19 mouse cellular contexts compared by ENCODE assay signal in the genomic region with DNA sequence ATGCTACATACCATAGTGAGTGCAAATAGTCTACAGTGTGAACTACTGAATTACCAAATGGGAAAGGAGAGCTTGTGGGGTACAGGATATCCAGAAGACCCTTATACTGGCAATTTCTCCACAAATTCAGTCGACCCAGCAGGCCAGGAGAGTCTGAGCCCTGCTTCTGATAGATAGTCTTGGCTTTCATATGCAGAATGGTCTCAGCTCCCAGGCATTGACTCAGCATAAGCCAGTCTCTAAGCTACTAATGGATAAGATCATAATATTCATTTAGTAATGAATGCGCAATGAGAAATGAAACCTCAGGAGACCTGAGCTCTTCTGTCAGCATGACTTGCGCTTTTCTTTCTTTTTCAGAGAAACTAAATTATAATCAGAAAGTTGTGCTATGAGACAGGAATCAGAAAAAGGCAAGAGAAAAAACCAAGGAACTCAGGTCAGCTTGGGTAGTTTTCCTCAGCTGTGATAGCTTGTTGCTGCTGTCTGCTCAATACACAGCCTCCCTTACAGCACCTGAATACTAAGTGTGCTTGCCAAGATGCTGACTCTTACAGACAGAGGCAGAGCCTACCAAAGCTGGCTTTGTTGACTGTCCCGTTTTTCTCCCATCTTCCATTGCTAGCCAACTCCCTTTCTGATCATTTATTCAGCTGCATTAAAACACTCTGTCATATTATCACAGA.
DNase-seq lines count a peak whose midpoint lies in the region; ATAC-seq and TF ChIP-seq lines count a peak whose summit lies in the region.
"Had no signal": no experiment of that assay in that cellular context is flagged by ENCODE, and none has a peak within 500 bp of the region (broad histone marks: within the 10 kb centered on the region; RNA-seq: fewer than 3 reads in every experiment).

No protein-coding gene starts in this region.

- no peak overlapping the region for H3K4me3 ChIP-seq in forebrain, embryonic 12.5 days (replicated peaks)
- H3K4me3 ChIP-seq in forebrain, embryonic 11.5 days (ENCODE audit: low read depth, low read length): no peak overlapping the region
- H3K4me3 ChIP-seq in forebrain, postnatal 0 days (ENCODE audit: low read depth, low read length): no peak overlapping the region
- H3K4me3 ChIP-seq in midbrain, embryonic 14.5 days (replicated peaks; ENCODE audit: low read depth, low read length): no peak overlapping the region
- H3K4me3 ChIP-seq: heart, embryonic 15.5 days; limb, embryonic 12.5 days had no signal

- no peaks in the 10 kb centered on the region for H3K9me3 ChIP-seq in forebrain, embryonic 12.5 days
- no peaks in the 10 kb centered on the region for H3K9me3 ChIP-seq in forebrain, embryonic 11.5 days (ENCODE audit: control insufficient read depth, low read length)
- no peaks in the 10 kb centered on the region for H3K9me3 ChIP-seq in forebrain, postnatal 0 days (ENCODE audit: low read length)
- H3K9me3 ChIP-seq in midbrain, embryonic 14.5 days (ENCODE audit: control insufficient read depth, low read length): no peaks in the 10 kb centered on the region
- H3K9me3 ChIP-seq: heart, embryonic 15.5 days; limb, embryonic 12.5 days had no signal

- H3K27ac ChIP-seq in forebrain, embryonic 12.5 days: no peak overlapping the region
- no peak overlapping the region for H3K27ac ChIP-seq in forebrain, embryonic 11.5 days (ENCODE audit: low read depth, low read length)
- no peak overlapping the region for H3K27ac ChIP-seq in forebrain, postnatal 0 days (ENCODE audit: low read depth, low read length)
- H3K27ac ChIP-seq in midbrain, embryonic 14.5 days (replicated peaks; ENCODE audit: low read depth, low read length): peak overlapping the region; percentile 75
- H3K27ac ChIP-seq: heart, embryonic 15.5 days; limb, embryonic 12.5 days; liver, embryonic 14.5 days had no signal

- TF ChIP-seq CTCF in forebrain, postnatal 0 days (IDR thresholded peaks at IDR 0.05; ENCODE audit: low read depth): no peak

- DNase-seq in forebrain, embryonic 11.5 days (ENCODE audit: low spot score): no peak
- peak; percentile 17 for DNase-seq in Muller cell, postnatal 12 days (ENCODE audit: inconsistent ontology term)
- peak; percentile 29 for DNase-seq in forebrain, postnatal 0 days
- peak; percentile 69 for DNase-seq in midbrain, embryonic 14.5 days
- DNase-seq in thymus, postnatal 4 days: no peak
- DNase-seq in cerebellum, adult 9-11 months: no peak
- DNase-seq: adrenal gland, postnatal 25 days; cerebellum, adult 11 months; embryo, embryonic 11 days; heart, adult 11 months; lung, postnatal 14 days; retina, postnatal 1 day had no signal

- H3K4me1 ChIP-seq in forebrain, embryonic 12.5 days: peaks cover 23% of the 10 kb centered on the region
- H3K4me1 ChIP-seq in forebrain, embryonic 11.5 days (replicated peaks; ENCODE audit: control insufficient read depth, insufficient read depth, low read length): peaks cover 2% of the 10 kb centered on the region; the same call in 1 of the 2 replicates
- no peaks in the 10 kb centered on the region for H3K4me1 ChIP-seq in forebrain, postnatal 0 days (ENCODE audit: insufficient read depth)
- H3K4me1 ChIP-seq in midbrain, embryonic 14.5 days (ENCODE audit: control insufficient read depth, insufficient read depth, low read length): peaks cover 14% of the 10 kb centered on the region
- H3K4me1 ChIP-seq: heart, embryonic 15.5 days had no signal

- WGBS in forebrain, embryonic 12.5 days: 67% methylated on average over 4 of the region's 4 CpGs
- 72% methylated on average over 4 of the region's 4 CpGs for WGBS in forebrain, embryonic 11.5 days
- 59% methylated on average over 4 of the region's 4 CpGs for WGBS in forebrain, postnatal 0 days
- 39% methylated on average over 4 of the region's 4 CpGs for WGBS in midbrain, embryonic 14.5 days

- no peak overlapping the region for H3K9ac ChIP-seq in forebrain, embryonic 12.5 days
- H3K9ac ChIP-seq in forebrain, embryonic 11.5 days (ENCODE audit: low read length): no peak overlapping the region
- no peak overlapping the region for H3K9ac ChIP-seq in forebrain, postnatal 0 days
- no peak overlapping the region for H3K9ac ChIP-seq in midbrain, embryonic 14.5 days (replicated peaks; ENCODE audit: low read length)
- H3K9ac ChIP-seq: heart, embryonic 15.5 days; limb, embryonic 12.5 days; liver, embryonic 14.5 days had no signal

- peak; percentile 62; the same call in 1 of the 2 replicates for ATAC-seq in forebrain, embryonic 12.5 days (ENCODE audit: low FRiP score)
- ATAC-seq in forebrain, embryonic 11.5 days (replicated peaks; ENCODE audit: low FRiP score): no peak; the same call in 1 of the 2 replicates
- ATAC-seq in forebrain, postnatal 0 days: peak; percentile 79
- ATAC-seq in midbrain, embryonic 14.5 days (ENCODE audit: low FRiP score, low TSS enrichment): peak; percentile 60; the same call in 1 of the 2 replicates
- no peak for ATAC-seq in activated CD4-positive, CD25-positive, alpha-beta regulatory T cell, adult 4 months
- ATAC-seq: inflammation-experienced regulatory T-cells, adult 6 months had no signal

- H3K4me2 ChIP-seq in forebrain, embryonic 12.5 days: no peak overlapping the region
- H3K4me2 ChIP-seq in forebrain, embryonic 11.5 days (ENCODE audit: low read depth, low read length, severe bottlenecking): no peak overlapping the region
- H3K4me2 ChIP-seq in forebrain, postnatal 0 days (ENCODE audit: low read depth): no peak overlapping the region
- H3K4me2 ChIP-seq in midbrain, embryonic 14.5 days (ENCODE audit: low read length): no peak overlapping the region
- H3K4me2 ChIP-seq: heart, embryonic 15.5 days; limb, embryonic 12.5 days had no signal

- H3K27me3 ChIP-seq in forebrain, embryonic 12.5 days: no peaks in the 10 kb centered on the region
- no peaks in the 10 kb centered on the region for H3K27me3 ChIP-seq in forebrain, embryonic 11.5 days (ENCODE audit: control insufficient read depth, insufficient read depth, low read length)
- H3K27me3 ChIP-seq in forebrain, postnatal 0 days (ENCODE audit: insufficient read depth, low read length): no peaks in the 10 kb centered on the region
- H3K27me3 ChIP-seq in midbrain, embryonic 14.5 days (ENCODE audit: control insufficient read depth, insufficient read depth, low read length): no peaks in the 10 kb centered on the region
- H3K27me3 ChIP-seq: CH12.LX; heart, embryonic 15.5 days; limb, embryonic 12.5 days had no signal

- H3K36me3 ChIP-seq in forebrain, embryonic 12.5 days (replicated peaks): no peaks in the 10 kb centered on the region
- H3K36me3 ChIP-seq in forebrain, embryonic 11.5 days (ENCODE audit: control insufficient read depth, insufficient read depth, low read length): no peaks in the 10 kb centered on the region
- H3K36me3 ChIP-seq in forebrain, postnatal 0 days (ENCODE audit: insufficient read depth): no peaks in the 10 kb centered on the region
- no peaks in the 10 kb centered on the region for H3K36me3 ChIP-seq in midbrain, embryonic 14.5 days (ENCODE audit: control insufficient read depth, insufficient read depth, low read length)
- H3K36me3 ChIP-seq: heart, embryonic 15.5 days; limb, embryonic 12.5 days had no signal

Comparison
In these comparisons a context has a peak if more than half of its experiments do, and no peak if none do; other contexts are left out.
1. ATAC-seq: peak in forebrain, embryonic 12.5 days (single experiment), forebrain, postnatal 0 days (single experiment) and midbrain, embryonic 14.5 days (single experiment); none in forebrain, embryonic 11.5 days (single experiment) and activated CD4-positive, CD25-positive, alpha-beta regulatory T cell, adult 4 months (single experiment).
2. DNase-seq: peak in Muller cell, postnatal 12 days (single experiment), forebrain, postnatal 0 days (single experiment) and midbrain, embryonic 14.5 days (single experiment); none in forebrain, embryonic 11.5 days (single experiment), thymus, postnatal 4 days (single experiment) and cerebellum, adult 9-11 months (single experiment).